Mouse (Mus musculus) frontal cortex, postnatal 14 days (tissue): ENCODE measurements around the gene Thrsp.

Experiments used
- DNase-seq, 2 experiments: peaks; one replicate each; pipeline ENCODE4 v3.0.0; 2022; ENCODE audit warnings: low spot score in 2 of 2

Thrsp gene

GRCm38 (mm10) chr7:97418717-97419116 is 1.2 kb upstream of the Thrsp start:
- DNase-seq: no peak

- no peak for DNase-seq
Observed at GRCm38 (mm10) chr7:97416473-97416872, 1.1 kb downstream of the Thrsp start.

GRCm38 (mm10) chr7:97414915-97415687 is 2.4 kb downstream of the Thrsp start:
- DNase-seq: no peak

- DNase-seq: no peak
Observed at GRCm38 (mm10) chr7:97414426-97414825, 3.1 kb downstream of the Thrsp start.

GRCm38 (mm10) chr7:97413981-97414380 is 3.5 kb downstream of the Thrsp start:
- DNase-seq: no peak

DNA sequence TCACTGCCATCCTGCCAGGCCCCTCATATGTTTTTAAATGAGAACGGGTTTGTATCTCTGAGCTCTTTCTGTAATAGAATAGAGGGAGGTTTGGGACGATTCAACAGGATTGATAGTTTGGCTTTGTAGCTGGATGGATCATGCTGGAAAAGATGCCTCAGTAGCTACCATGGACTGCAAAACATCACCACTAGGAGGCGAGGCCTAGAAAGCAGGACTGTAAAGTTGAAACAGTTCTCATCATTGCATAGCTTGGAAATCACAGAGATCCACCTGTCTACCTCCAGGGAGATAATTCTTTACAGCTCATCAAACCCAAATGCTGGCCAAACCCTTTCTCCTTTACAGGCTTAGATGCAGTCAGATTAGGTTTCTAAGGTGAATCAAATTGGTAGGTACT is 6.0 kb downstream of the Thrsp start:
- no peak for DNase-seq

DNA sequence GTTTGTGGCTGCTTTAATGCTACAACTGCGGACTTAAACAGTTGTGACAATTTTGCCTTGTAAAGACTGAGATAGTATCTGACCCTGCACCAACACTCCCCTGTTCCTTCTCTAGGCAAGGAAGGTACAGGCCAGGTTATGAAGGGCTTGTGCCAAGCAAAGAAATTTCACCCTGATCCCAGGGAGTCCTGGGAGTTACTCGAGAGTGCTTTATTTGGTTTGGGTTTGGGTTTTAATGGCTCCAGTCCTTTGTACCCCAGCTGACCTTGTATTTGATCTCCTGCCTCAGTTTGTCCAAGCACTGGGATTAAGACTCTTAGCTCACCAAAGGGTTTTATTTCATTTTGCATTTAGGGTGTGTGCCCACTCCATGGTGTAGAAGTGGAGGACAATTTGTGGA is 6.4 kb downstream of the Thrsp start:
- no peak for DNase-seq

- no peak for DNase-seq
Observed at GRCm38 (mm10) chr7:97407145-97407544, 10.4 kb downstream of the Thrsp start.

DNA sequence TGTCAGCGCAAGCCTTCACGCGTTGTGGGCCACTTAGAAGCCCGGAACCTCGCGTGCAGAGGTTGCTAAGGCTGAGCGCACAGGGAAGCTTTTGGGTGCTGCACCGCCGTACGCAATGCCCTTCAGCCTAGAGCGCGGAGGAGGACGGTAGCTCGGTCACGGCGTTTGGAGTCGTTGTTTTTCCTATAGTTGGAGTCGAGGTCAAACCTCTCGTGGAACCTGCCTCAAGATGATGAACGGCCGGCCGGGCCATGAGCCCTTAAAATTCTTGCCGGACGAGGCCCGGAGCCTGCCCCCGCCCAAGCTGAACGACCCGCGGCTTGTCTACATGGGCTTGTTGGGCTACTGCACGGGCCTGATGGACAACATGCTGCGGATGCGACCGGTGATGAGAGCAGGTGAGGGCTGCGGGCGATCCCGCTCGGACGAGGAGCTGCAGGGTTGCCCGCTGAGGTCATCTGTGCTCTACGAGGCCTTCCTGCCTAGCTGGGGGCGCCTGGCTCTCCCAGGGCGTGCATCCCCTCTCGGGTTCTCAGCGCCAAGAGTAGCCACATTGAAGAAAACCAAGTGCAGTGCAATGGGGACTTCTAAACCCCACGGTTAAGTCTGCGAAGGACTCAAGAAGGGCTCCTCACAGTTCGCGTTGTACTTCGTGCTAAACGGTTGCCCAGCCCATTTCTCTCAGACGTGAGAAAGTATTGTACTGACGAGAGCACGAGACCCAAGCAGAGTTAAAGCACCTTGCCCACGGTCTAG is 17.4 kb downstream of the Thrsp start, which contains the start of gene Ndufc2:
Ndufc2 (plus strand) TSS at position 44 of the 756 bp plus-strand sequence.
- DNase-seq: peak; percentile 52 to 55

- DNase-seq: no peak
Observed at GRCm38 (mm10) chr7:97398943-97399342, 18.6 kb downstream of the Thrsp start.

DNA sequence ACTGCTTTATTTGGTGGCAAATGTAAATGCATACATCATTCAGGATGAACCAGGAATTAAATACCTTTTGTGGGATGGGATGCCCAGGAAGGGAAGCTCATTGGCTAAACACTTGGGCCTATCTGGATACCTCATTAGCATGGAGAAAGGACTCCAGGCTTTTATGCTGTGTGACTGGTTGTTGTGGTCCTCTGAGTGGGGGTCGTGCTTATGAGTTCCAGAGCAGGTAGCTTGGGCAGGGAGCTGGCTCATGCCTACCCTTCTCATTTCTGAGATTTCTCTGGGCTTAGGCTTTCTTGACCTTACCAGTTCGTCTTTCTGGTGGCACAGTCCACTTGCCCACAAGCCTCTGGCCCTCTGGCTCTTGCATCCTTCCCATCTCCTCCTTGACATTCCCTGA is 23.2 kb downstream of the Thrsp start:
- DNase-seq: no peak

DNA sequence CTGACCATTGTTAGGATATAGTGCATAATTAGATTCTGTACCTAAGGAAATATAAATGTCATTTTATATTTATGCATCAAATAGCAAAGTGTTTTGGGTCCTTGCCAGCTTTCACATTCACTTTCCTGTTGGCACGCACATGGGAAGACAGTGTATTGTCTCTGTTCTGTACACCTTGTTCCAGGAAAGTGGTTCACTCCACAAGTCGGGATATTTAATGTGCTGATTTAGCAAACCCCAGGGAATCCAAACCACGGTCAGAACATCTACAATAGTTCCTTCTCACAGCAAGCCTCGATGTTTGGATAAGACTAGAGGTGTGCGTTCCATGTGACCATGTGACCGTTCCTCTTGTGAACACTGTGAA is 25.5 kb downstream of the Thrsp start:
- DNase-seq: peak in 1 of 2 experiments; percentile 0

- peak in 1 of 2 experiments; percentile 2 for DNase-seq
Observed at GRCm38 (mm10) chr7:97391293-97392078, 26.0 kb downstream of the Thrsp start.

DNA sequence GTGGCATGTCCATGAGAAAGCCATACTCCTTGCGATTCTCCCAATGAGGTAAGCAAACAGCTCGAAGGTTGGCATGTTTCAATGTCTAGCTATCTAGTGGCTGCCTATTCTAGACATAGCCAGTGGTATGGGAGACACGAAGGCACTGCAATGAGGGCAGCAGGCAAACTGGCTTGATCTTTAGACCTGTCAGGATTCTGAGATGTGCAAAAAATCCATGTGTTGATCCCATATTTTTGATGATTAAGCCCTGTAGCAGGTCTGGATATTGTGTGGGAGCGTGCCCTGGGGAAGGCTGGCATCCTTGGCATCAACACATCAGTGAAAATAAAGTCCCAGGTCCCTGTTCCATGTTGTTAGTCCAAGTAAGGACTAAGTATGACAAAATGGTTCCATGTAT is 29.0 kb downstream of the Thrsp start:
- DNase-seq: no peak

DNA sequence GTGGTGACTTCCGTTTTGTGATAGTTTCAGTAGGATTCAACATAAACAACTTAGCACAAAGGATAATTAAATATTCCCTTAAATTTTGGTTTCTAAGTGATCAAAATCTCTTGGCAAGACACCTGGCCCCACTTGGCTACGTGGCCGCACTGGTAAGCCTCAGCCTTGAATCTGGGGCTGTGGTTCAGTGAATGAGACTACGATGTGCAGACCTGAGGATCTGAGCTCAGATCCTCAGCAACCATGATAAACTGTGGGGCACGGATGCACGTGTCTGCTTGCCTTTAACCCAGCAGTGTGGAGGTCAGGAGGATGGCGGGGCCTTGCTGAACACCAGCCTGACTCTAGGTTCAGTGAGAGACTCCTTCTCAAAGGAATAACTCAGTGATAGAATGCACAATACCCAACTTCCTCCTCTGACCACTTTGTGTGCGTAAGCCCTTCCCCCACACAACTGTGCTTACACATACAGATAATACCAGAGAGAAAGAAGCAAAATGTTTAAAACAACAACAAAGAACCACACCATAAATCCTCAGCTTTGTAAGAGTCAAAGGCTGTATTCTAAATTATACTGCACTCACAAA is 29.9 kb downstream of the Thrsp start:
- DNase-seq: no peak

DNA sequence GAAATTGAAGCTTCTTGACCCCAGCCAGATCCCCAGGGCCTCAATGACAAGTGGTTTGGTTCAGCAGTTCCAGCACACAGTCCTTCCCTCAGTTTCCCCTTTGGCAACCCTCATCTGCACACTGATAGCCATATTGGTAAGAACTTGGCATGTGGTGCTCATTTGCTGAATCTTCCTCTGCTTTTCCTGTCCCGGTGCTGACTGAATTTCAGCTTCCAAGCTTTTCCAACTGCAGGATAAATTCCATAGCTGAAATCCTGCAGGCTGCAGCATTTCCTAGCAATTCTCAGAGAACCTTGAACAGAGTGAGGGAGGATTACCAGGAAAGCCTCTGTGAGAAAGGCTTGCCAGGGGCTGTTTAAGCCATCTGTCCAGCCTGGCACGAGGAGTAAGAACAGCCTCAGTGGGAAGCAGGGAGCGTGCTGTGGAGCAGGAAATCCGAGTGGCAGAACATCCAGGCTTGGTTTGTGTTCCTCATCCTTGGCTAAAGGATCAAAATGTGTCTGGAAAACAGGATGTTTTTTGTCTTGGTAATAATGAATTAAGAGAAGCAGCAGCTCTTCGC is 30.6 kb downstream of the Thrsp start:
- peak; percentile 58 to 70 for DNase-seq

DNA sequence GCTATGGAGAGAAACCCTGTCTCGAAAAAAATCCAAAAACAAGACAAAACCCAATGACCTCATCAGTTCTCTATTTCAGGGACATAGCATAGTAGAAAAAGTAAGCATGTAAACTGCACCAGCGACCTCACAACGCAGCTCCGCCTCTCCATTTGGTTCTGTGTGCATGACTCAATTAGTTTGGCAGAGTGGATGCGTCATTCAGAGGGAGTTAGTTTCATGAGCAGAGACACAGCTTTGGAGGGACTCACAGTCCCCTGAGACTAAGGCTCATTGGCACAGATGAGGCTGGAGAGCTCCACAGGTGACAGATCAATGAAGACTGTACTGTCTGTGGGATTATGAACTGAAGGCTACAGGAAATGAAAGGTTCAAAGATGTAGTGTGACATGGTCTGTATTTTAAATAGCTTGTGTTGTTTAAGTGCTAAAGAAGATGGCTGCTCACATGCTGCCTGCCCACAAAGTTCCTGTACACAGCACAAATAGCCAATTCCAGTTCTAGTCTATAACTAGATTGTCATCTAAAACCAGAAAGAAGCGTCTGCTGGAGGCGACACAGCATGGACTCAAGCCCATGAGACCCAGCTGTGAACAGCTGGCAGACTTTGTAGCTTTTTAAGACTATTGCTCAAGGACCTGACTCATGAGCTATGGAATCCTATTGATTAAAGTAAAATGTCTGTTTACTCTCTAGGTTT is 31.3 kb downstream of the Thrsp start:
- no peak for DNase-seq

DNA sequence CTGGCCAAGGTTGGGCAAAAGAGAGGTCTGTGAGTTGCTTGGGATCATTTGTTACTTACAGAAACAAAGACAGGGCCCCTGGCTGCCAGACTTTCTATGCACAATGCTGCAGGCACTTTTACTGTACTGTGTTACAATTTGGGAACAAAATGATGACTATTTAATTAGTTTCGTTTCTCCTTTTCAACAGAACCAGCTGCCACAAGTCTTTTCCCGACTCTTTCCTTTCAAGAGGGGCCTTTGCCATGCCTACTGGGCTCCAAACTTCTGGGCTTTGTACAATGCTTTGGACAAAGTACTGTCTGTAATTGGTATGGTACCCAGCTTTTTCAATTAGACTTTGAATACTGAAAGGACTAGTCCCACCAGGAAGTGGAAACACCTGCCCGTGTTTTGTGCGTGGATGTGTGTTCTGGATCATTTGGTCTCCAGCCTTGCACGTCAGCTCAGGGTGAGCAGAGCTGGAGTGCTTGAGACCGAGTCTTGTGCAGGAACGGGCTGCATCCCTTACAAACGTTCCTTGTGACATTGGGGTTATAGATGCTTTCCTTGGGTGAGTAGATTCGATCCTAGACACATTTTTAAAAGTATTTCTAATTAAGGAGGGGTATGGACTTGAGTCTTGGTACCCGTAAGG is 33.9 kb downstream of the Thrsp start:
- no peak for DNase-seq

DNA sequence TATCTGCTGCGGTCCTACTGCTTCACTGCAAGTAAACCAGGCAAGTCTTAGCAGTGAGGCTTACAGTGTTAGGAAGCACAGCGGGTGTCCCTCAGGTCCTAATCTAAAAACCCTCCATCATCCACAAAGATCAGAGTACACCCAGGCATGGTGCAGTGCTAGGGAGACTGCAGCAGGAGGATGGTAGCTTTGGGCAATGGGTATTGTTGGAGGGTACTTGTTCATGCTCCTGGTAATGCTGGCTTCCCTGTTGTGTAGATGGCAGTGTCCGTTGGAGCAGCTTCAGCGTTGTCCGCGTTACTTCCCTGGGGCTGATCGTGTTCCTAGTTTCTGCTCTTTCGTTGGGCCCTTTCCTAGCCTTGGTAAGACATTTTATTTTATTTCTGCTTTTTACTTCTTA is 34.9 kb downstream of the Thrsp start:
- no peak for DNase-seq

GRCm38 (mm10) chr7:97380500-97381123 is 36.9 kb downstream of the Thrsp start:
- no peak for DNase-seq
